Mouse (Mus musculus) right cerebral cortex, postnatal 36 days (tissue): ENCODE measurements at regions not wholly inside any gene's neighbourhood (a gene's known extent, or its start where the extent isn't known, plus 50 kb on each side); places are given as distances from the start of the nearest gene placed in this dataset.
"Not testable (repeated sequence)": the region's sequence is repeated elsewhere in the genome, so short reads cannot be mapped to it uniquely, and the experiment has no call there.

ENCODE experiments used
- DNase-seq, 2 experiments: peaks; one replicate each; pipeline ENCODE4 v3.0.0; 2022; ENCODE audit warnings: low spot score in 2 of 2, mixed read lengths in 1 of 2

- DNase-seq = peak; percentile 52 to 76
These were observed 264.9 kb upstream of the Pum3 start for GRCm38 (mm10) chr19:27694478-27694877.

DNA sequence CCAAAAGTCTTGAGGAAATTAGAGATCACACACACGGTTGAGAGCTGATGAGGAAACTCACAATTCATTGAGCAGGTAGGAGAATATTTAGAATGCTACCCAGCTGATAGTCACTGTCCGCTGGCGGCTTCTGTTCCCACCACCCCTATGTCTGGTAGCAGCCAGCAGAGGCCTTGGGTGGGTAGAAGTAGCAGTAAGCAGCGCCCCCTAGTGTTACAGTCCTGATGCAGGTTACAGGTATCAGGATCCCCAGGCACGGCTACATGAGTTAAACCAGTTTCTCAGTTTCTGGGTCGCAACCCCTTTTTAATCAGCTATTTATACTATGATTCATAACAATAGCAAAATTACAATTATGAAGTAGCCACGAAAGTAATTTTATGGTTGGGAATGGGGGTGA, 264.1 kb upstream of the Pum3 start:
- no peak for DNase-seq

- DNase-seq = no peak
These were observed 263.3 kb upstream of the Pum3 start for GRCm38 (mm10) chr19:27692944-27693343.

GRCm38 (mm10) chr19:27683426-27683825, 253.8 kb upstream of the Pum3 start:
- DNase-seq = no peak

GRCm38 (mm10) chr19:27679427-27679826, 249.8 kb upstream of the Pum3 start:
- no peak for DNase-seq

DNA sequence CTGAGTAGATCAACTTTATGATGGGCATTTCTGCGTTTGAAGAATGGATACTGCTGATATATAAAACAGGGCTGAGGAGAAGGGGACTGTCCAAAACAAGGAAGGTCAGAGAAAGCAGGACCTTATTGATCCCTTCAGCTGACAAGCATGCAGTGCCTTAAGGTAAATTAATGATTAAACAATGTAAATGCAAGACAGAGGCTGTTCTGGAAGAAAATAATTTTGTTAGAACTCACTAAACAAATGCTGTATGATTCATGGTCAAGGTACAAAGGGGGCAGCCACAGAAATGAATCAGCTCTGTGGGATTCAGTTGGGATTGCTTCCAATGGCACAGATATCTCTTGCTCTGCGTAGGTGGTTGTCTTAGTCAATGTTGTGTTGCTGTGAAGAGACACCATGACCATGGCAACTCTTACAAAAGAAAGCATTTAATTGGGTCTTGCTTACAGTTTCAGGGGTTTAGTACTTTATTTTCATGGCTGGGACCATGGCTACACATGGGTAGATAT, 243.1 kb upstream of the Pum3 start:
- no peak for DNase-seq

DNA sequence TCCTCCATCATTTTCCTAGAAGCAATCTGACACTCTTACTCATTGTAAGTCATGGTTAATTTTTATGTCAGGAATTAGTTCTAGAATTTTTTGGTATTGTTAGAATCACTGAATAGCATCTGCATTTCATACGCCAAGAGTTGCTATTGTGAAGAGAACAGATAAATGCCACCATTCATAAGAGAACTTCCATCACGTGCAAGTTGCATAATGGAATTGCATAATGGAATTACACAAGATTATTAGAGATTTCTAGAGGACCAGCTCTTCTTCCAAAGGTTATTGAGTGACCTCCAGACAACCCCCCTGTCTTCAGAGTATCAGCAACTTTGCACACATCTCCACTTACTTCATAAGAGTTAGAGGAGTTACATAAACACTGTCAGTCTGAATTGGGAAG, 233.7 kb upstream of the Pum3 start:
- DNase-seq = no peak

GRCm38 (mm10) chr19:27641001-27641400, 211.4 kb upstream of the Pum3 start:
- no peak for DNase-seq

DNA sequence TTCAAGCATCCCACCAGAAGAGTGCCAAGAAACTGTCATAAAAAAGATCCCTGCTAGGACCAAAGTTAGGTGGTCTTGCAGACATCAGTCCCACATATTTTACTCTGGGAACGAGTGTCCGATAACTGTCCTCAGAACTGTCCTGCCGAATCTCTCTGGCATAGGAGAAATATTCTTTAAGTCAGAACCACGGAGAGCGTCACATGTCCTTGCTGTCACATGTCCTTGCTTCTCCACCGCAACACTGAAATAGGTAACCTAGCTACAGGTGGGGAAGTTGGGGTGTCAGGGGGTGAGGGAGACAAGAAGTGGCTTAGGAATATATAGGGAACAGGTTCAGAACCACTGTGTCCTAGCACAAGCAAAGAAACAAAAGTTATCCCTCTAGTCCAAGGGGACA, 203.5 kb upstream of the Pum3 start:
- no peak for DNase-seq

DNA sequence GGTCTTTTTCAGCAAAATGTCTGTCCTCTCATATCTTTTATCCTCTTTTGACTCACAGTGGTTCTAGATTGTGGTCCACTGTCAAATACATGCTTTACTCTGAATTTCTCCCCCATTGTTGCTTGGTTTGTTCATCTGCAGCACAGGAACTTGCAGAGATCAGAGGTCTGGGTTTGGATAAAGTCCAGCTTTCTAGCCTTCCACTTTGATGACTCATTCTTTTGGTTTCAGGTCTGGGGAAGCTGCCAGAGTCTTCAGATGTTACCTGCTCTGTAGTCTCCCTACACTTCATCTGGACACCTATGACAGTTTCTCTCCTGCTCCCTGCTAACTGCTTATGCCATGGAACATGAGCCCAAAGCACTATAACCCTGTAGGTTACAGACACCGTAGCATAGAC, 198.0 kb upstream of the Pum3 start:
- DNase-seq = no peak

GRCm38 (mm10) chr19:27617522-27617921, 187.9 kb upstream of the Pum3 start:
- no peak for DNase-seq

- no peak for DNase-seq
These were observed 177.3 kb upstream of the Pum3 start for GRCm38 (mm10) chr19:27606933-27607332.

- DNase-seq = no peak
These were observed 173.7 kb upstream of the Pum3 start for GRCm38 (mm10) chr19:27603296-27603695.

DNA sequence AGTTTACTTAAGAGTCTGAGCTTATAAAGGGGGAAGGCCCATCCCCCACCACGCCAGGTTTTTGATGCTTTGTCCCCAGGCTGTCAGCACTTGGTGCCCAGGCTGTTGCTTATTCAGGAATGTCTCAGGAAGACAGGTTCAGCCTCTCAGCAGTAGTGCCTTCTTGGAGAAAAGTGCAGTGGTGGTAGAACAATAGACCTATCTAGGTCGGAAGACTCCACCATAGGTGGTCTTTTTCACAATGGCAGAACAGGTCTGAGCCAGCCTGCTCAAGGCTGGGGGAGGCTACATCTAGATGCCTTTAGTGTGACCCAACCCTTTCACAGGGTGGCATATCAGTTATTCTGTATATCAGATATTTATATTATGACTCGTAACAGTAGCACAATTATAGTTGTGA, 171.9 kb upstream of the Pum3 start:
- no peak for DNase-seq

DNA sequence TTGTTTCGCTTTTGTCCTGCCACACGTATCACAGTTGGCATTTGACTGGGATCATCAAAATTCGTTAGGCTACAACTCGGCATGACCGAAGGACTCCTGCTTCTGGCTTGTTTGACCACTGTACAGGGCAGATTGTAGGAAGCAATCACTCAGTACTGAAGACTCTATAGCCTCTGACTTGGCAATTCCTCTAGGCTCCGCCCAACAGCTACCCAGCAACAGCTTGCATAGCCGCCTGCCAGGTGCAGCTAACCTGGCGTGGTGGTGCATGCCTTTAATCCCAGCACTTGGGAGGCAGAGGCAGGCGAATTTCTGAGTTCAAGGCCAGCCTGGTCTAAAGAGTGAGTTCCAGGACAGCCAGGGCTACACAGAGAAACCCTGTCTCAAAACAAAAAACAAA, 170.8 kb upstream of the Pum3 start:
- not testable (repeated sequence) for DNase-seq

DNA sequence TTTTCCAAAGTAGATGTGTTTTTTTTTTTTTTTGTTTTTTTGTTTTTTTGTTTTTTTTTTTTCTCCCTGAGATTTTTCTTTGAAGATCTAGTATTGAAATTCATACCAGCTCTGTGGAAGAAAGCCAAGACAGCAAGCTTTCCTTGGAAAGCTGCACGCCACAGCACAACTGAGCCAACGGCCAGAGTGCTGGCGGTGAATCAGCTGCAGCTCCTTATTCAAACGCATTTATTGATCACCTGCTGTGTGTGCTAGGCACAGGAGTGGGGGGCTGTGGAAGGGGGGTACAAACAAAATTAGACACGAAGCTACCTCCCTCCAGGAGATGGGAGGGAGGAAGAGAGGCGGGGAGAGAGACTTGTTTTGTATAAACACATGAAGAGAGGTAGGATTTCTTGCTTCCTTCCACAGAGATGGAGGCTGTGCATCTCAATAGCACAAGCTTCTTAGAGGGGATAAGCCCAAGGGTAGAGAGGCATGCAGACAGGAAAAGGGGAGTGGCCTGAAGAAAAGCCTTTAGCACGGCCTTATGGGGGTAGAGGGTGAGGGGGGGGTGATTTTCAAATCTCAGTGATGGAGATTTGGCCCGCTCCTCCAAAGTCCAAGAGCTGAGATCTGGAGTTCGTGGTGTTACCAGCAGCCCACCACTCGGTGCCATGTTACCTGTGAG, 170.1 kb upstream of the Pum3 start:
- DNase-seq = peak; percentile 12 to 21

- peak in 1 of 2 experiments; percentile 17 for DNase-seq
These were observed 168.7 kb upstream of the Pum3 start for GRCm38 (mm10) chr19:27598350-27598749.

GRCm38 (mm10) chr19:27585566-27585965, 155.9 kb upstream of the Pum3 start:
- no peak for DNase-seq

DNA sequence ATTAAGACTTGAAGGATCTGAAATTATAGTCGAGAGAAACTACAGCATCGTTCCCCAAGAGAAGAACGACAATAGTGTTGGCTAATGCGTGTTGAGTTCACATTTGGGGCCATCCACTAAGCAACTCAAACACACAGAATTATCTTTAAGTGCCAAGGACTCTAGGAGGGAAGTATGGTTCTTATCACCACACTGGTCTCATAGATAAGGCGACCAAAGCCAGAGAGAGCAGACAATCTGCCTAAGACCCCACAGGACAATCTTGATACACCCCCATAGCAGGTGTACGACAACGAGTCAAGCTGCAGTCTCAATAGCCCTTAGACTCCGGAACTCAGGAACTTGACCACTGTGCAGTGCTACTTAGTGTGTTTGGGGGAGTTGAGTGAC, 152.5 kb upstream of the Pum3 start:
- DNase-seq = no peak

GRCm38 (mm10) chr19:27581362-27582110, 151.9 kb upstream of the Pum3 start:
- no peak for DNase-seq

- DNase-seq = peak; percentile 57 to 67
These were observed 146.9 kb upstream of the Pum3 start for GRCm38 (mm10) chr19:27576478-27576877.

- DNase-seq = no peak
These were observed 137.3 kb upstream of the Pum3 start for GRCm38 (mm10) chr19:27566929-27567328.

DNA sequence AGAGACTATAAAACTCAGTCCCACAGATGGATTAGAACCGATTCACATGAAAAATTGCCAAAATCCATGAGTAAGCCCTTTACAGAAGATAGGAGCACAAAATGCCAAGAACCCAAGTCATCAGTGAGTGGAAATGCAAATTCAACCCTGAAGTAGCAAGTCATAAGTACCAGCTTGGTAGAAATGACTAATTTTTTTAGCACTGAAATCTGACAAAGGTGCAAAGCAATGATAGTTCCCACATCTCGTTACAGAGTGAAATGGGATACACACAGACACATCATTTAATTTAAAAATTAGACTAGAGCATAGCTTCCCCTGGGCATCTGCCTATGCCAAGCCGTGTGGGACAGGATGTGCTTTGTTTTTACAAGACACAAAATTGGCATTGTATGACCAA, 136.4 kb upstream of the Pum3 start:
- DNase-seq = no peak
